38 mouse cellular contexts compared by ENCODE assay signal in genomic region chr7:34036076-34036815, GRCm38 (mm10). TPM values are rescaled to one million over a fixed set of nuclear protein-coding genes. Genes with fewer than 3 reads are reported as not detected.
"Had no signal": no experiment of that assay in that cellular context is flagged by ENCODE, and none has a peak within 500 bp of the region (broad histone marks: within the 10 kb centered on the region; RNA-seq: fewer than 3 reads in every experiment).

No protein-coding gene starts in this region.

RNA-seq across cellular contexts. Expression of gene Scgb1b27, which starts 15.0 kb away (rescaled TPM):
- total RNA-seq: gastrocnemius, adult 2 months; gastrocnemius, postnatal 10 days; gastrocnemius, postnatal 25 days; gastrocnemius, postnatal 4 days; granulocyte monocyte progenitor cell, adult 5-6 weeks; heart, adult 2 months; heart, postnatal 10 days; heart, postnatal 25 days; heart, postnatal 4 days; layer of hippocampus, adult 18-20 months; layer of hippocampus, adult 8-10 months; layer of hippocampus, postnatal 14 days; layer of hippocampus, postnatal 36 days; left cerebral cortex, adult 18-20 months; left cerebral cortex, adult 8-10 months; left cerebral cortex, postnatal 10 days; left cerebral cortex, postnatal 25 days; left cerebral cortex, postnatal 4 days; liver, adult 2 months had no signal
- polyA plus RNA-seq: heart, adult 2 months; heart, embryonic 12.5 days; heart, embryonic 14.5 days; heart, embryonic 16.5 days; hindbrain, embryonic 10.5 days; hindbrain, embryonic 12.5 days; hindbrain, embryonic 14.5 days; hindbrain, embryonic 16.5 days; inflammation-experienced regulatory T-cells, adult 6 months; intestine, embryonic 15.5 days; intestine, postnatal 0 days; kidney, embryonic 15.5 days; kidney, postnatal 0 days; large intestine, adult 2 months; limb, embryonic 11.5 days; limb, embryonic 13.5 days; limb, embryonic 15.5 days; liver, adult 2 months; liver, embryonic 12.5 days; liver, embryonic 14.5 days; liver, embryonic 16.5 days had no signal

RNA-seq across cellular contexts. Expression of gene Scgb2b27, which starts 22.5 kb away (rescaled TPM):
- total RNA-seq: gastrocnemius, adult 2 months; gastrocnemius, postnatal 10 days; gastrocnemius, postnatal 25 days; gastrocnemius, postnatal 4 days; granulocyte monocyte progenitor cell, adult 5-6 weeks; heart, adult 2 months; heart, postnatal 10 days; heart, postnatal 25 days; heart, postnatal 4 days; layer of hippocampus, adult 18-20 months; layer of hippocampus, adult 8-10 months; layer of hippocampus, postnatal 14 days; layer of hippocampus, postnatal 36 days; left cerebral cortex, adult 18-20 months; left cerebral cortex, adult 8-10 months; left cerebral cortex, postnatal 10 days; left cerebral cortex, postnatal 25 days; left cerebral cortex, postnatal 4 days; liver, adult 2 months had no signal
- polyA plus RNA-seq: heart, adult 2 months; heart, embryonic 12.5 days; heart, embryonic 14.5 days; heart, embryonic 16.5 days; hindbrain, embryonic 10.5 days; hindbrain, embryonic 12.5 days; hindbrain, embryonic 14.5 days; hindbrain, embryonic 16.5 days; inflammation-experienced regulatory T-cells, adult 6 months; intestine, embryonic 15.5 days; intestine, postnatal 0 days; kidney, embryonic 15.5 days; kidney, postnatal 0 days; large intestine, adult 2 months; limb, embryonic 11.5 days; limb, embryonic 13.5 days; limb, embryonic 15.5 days; liver, adult 2 months; liver, embryonic 12.5 days; liver, embryonic 14.5 days; liver, embryonic 16.5 days had no signal

RNA-seq across cellular contexts. Expression of gene Scgb1b30, which starts 59.0 kb away (rescaled TPM):
- total RNA-seq: gastrocnemius, adult 2 months; gastrocnemius, postnatal 10 days; gastrocnemius, postnatal 25 days; gastrocnemius, postnatal 4 days; granulocyte monocyte progenitor cell, adult 5-6 weeks; heart, adult 2 months; heart, postnatal 10 days; heart, postnatal 25 days; heart, postnatal 4 days; layer of hippocampus, adult 18-20 months; layer of hippocampus, adult 8-10 months; layer of hippocampus, postnatal 14 days; layer of hippocampus, postnatal 36 days; left cerebral cortex, adult 18-20 months; left cerebral cortex, adult 8-10 months; left cerebral cortex, postnatal 10 days; left cerebral cortex, postnatal 25 days; left cerebral cortex, postnatal 4 days; liver, adult 2 months had no signal
- polyA plus RNA-seq: heart, adult 2 months; heart, embryonic 12.5 days; heart, embryonic 14.5 days; heart, embryonic 16.5 days; hindbrain, embryonic 10.5 days; hindbrain, embryonic 12.5 days; hindbrain, embryonic 14.5 days; hindbrain, embryonic 16.5 days; inflammation-experienced regulatory T-cells, adult 6 months; intestine, embryonic 15.5 days; intestine, postnatal 0 days; kidney, embryonic 15.5 days; kidney, postnatal 0 days; large intestine, adult 2 months; limb, embryonic 11.5 days; limb, embryonic 13.5 days; limb, embryonic 15.5 days; liver, adult 2 months; liver, embryonic 12.5 days; liver, embryonic 14.5 days; liver, embryonic 16.5 days had no signal
